Mouse (Mus musculus) megakaryocyte, embryonic 14.5 days (primary cell): ENCODE data around the gene Hspb2. TPM values are rescaled to one million over a fixed set of nuclear protein-coding genes. Genes with fewer than 3 reads are reported as not detected.

Source experiments
- H3K27me3 ChIP-seq: replicated peaks from 2 replicates; pipeline ENCODE3; 2012; ENCODE audit warnings: inconsistent platforms
- H3K36me3 ChIP-seq: replicated peaks from 2 replicates; pipeline ENCODE3; 2012; ENCODE audit warnings: low read length, inconsistent platforms, mixed read lengths
- H3K4me1 ChIP-seq: 2 replicates; pipeline ENCODE4 v1.6.1; 2012; ENCODE audit warnings: inconsistent platforms
- H3K4me3 ChIP-seq: replicated peaks from 2 replicates; pipeline ENCODE3; 2012; ENCODE audit warnings: moderate library complexity, mild to moderate bottlenecking, inconsistent platforms
- H3K9me3 ChIP-seq: 2 replicates; pipeline ENCODE4 v1.6.1; 2012; ENCODE audit warnings: inconsistent platforms
- FLI1 ChIP-seq: IDR thresholded peaks from 2 replicates; pipeline ENCODE4 v1.6.1; 2012; ENCODE audit warnings: low read length, inconsistent platforms, mixed read lengths
- GATA1 ChIP-seq: IDR thresholded peaks from 3 replicates; pipeline ENCODE4 v1.6.1; 2012; ENCODE audit warnings: mixed read lengths, low read length, inconsistent platforms, borderline replicate concordance
- polyA plus RNA-seq: library from polyadenylated mRNA; stranded (reverse); fragments of >175 nt; gene quantifications from 2 replicates; pipeline ENCODE4 v1.2.3, GENCODE M21; 2012; ENCODE audit warnings: low replicate concordance; ENCODE audit not compliant: insufficient read depth

The Hspb2 gene
- polyA plus RNA-seq, 1 experiment, result not detected

DNA sequence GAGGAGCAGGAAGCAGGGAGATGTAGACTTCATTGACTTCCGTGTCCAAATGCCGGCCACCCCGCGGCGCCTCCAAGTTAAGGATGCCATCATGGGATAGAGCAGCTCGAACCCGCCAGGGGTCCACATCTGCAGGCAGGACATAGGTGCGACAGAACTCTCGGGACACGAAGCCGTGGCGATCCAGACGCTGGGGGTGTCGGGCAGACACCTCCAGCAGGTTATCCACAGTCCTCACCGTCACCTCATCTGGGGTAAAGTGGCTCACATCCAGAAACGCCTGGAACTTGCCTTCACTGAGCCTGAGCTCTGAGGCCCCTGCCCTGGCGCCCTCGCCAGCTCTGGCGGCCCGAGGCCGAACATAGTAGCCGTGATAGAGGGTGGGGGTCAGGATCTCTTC lies 831 bp downstream of the Hspb2 start, which contains the start of gene Cryab:
TSS of gene Cryab (plus strand) at position 3 of the 400 bp plus-strand sequence.
- Histone ChIP-seq H3K27me3 (peaks cover 36% of the 10 kb centered on the region), H3K9me3 (no peaks in the 10 kb centered on the region), H3K4me3 (no peak within 1 kb of the TSS), H3K36me3 (no peaks in the 10 kb centered on the region), H3K4me1 (peaks cover 9% of the 10 kb centered on the region)
- no peak for TF ChIP-seq GATA1
- TF ChIP-seq FLI1, result no peak

- Histone ChIP-seq H3K9me3 (no peaks in the 10 kb centered on the region), H3K4me1 (peaks cover 15% of the 10 kb centered on the region), H3K4me3 (no peak overlapping the region), H3K36me3 (no peaks in the 10 kb centered on the region), H3K27me3 (peaks cover 38% of the 10 kb centered on the region)
- TF ChIP-seq FLI1, result no peak
- TF ChIP-seq GATA1, result no peak
Observed at GRCm38 (mm10) chr9:50750706-50751105, 1.4 kb downstream of the Hspb2 start.

- H3K36me3 ChIP-seq, result no peaks in the 10 kb centered on the region
- no peak for TF ChIP-seq GATA1
- no peak for TF ChIP-seq FLI1
- H3K4me3 ChIP-seq, result peak within 1 kb of the TSS; percentile 82
- no peaks in the 10 kb centered on the region for H3K9me3 ChIP-seq
- peaks cover 19% of the 10 kb centered on the region for H3K4me1 ChIP-seq
- peaks cover 9% of the 10 kb centered on the region for H3K27me3 ChIP-seq
Observed at GRCm38 (mm10) chr9:50746214-50746677, 5.9 kb downstream of the Hspb2 start, which contains the start of gene 2310030G06Rik. Gene 2310030G06Rik (minus strand): TSS chr9:50746536.

DNA sequence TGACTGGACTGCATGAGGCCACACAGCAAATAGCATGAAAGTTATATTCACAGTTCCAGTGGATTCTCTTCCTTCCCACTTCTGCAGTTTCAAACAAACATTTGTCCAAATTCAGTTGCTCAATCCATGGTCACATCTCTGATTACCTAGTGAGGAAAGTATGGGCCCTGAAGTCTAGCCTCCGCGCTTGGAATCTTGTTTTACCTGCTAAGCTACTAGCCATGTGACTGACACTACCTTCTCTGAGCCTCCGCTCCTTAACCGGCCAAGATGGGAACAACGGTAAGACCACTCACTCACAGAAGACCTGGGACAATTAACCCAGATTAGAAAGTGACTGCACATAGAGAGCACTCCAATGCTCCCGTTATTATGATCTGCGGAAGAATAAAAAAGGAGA lies 6.3 kb downstream of the Hspb2 start:
- TF ChIP-seq FLI1 (no peak), GATA1 (no peak)
- Histone ChIP-seq H3K4me1 (peaks cover 22% of the 10 kb centered on the region), H3K27me3 (peaks cover 5% of the 10 kb centered on the region), H3K4me3 (peak overlapping the region; percentile 82), H3K9me3 (no peaks in the 10 kb centered on the region), H3K36me3 (no peaks in the 10 kb centered on the region)

GRCm38 (mm10) chr9:50742744-50743143 lies 9.4 kb downstream of the Hspb2 start:
- Histone ChIP-seq H3K4me1 (peaks cover 37% of the 10 kb centered on the region), H3K9me3 (no peaks in the 10 kb centered on the region), H3K27me3 (peaks cover 18% of the 10 kb centered on the region), H3K36me3 (no peaks in the 10 kb centered on the region), H3K4me3 (no peak overlapping the region)
- TF ChIP-seq GATA1, result no peak
- TF ChIP-seq FLI1, result no peak

DNA sequence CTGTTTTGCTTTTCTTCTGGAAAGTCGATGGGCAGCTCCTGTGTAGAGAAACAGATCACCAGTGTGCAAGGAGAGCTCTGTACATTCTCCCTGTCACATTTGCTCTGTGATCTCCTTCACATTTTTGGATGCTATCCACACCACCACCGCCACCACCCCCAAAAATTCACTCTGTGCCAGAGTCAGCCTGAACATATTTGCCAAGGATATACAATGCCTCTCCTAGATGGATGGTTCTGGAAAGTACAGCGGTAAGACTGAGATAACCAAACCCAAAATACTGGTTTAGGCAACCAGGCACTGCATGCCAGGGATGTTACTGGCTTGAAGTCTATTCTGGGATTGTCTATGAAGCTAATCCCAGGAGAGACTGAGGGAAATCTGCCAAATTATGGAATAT lies 9.9 kb downstream of the Hspb2 start:
- Histone ChIP-seq H3K9me3 (no peaks in the 10 kb centered on the region), H3K4me1 (peaks cover 37% of the 10 kb centered on the region), H3K27me3 (peaks cover 21% of the 10 kb centered on the region), H3K36me3 (no peaks in the 10 kb centered on the region), H3K4me3 (no peak overlapping the region)
- TF ChIP-seq GATA1 (no peak), FLI1 (no peak)

DNA sequence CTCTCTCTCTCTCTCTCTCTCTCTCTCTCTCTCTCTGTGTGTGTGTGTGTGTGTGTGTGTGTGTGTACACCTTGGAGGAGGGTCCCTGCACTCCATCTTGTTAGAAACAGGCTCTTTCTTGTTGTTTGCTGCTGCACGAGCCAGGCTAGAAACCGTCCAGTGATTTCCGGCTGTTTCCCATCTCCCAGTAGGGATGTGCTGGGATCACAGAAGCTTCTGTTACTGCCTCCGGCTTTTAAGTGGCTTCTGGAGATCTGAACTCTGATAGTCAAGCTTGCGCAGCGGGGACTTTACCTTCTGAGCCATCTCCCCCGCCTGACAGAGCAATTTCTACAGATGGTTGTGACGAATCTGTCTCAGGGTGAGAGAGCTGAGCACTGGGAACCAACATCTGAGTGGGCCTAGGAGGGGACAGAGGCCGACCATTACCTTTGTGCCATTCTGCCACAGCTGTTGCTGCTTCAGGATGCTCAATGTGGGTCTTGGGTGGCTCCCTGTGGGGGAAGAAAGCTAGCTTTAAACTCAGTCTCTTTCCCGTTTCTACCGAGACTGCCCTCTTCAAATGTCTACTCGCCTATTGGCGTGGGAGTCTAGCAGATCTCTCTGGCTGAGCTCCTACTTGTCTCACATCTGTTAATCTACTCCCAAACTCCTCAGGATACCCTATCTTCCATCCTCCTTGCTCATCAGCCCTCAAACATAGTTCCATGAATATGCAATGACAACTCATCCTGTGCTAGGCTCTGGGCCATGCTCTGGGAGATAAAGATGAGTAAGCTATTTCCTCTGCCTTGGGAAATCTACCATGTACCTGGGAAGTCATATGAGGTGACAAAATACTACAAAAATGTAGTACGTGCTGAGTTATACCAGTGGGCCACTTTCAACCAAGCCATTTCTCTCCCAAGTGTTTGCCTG lies 11.0 kb downstream of the Hspb2 start:
- Histone ChIP-seq H3K9me3 (no peaks in the 10 kb centered on the region), H3K4me3 (no peak overlapping the region)
- TF ChIP-seq GATA1 (no peak), FLI1 (no peak)

DNA sequence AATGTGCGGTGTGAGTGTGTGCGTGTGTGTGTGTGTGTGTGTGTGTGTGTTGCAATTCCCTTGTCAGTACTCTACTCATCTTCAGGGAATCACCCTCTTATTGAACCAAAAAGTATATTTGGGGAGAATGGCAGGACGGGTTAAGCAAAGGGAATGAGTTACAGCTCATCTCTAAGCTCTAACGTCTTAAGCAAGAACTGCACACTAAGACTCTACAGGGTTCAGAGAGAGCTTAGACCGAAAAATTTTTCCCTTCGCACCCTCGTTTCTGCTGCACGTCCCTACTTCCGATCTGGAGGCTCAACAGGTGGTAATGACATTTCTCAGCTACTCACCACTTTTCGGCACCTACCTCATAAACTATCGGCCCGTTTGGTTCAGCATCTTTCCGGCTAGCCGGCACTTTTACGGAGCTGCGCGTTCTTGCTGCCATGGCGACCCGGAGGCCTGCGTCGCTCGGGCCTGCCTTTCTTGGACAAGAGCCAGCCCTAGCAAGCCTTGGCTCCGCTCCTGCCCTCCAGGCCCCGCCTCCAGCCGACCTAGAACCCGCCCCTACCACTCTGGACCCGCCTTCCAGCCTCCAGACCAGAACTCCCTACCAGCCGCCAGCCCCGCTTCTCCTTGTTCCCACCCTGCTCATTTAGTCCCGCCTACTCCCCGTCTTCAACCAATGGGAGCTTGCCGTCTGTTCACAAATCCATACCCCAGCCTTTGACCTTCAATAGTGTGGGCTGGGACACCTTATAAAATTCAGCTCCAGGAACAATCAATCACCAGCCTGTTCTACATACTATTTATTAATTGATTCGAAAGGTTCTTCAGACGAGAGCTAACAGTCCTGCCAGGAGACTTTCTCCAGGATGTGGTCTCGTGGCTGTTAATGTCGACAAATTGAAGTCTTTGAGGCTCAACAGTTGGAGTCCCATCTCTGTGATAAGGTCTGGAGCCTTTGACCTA lies 13.0 kb downstream of the Hspb2 start, which contains the start of gene Dixdc1:
TSS of gene Dixdc1 (minus strand) at position 604 of the 957 bp plus-strand sequence.
- Histone ChIP-seq H3K36me3 (no peaks in the 10 kb centered on the region), H3K4me3 (peak within 1 kb of the TSS; percentile 88), H3K9me3 (no peaks in the 10 kb centered on the region), H3K4me1 (peaks cover 29% of the 10 kb centered on the region), H3K27me3 (peaks cover 19% of the 10 kb centered on the region)
- TF ChIP-seq FLI1 (no peak), GATA1 (no peak)

More for the DNA sequence above, 11.0 kb downstream of the Hspb2 start:
- Histone ChIP-seq H3K27me3 (peaks cover 21% of the 10 kb centered on the region), H3K36me3 (no peaks in the 10 kb centered on the region), H3K4me1 (peaks cover 33% of the 10 kb centered on the region)

DNA sequence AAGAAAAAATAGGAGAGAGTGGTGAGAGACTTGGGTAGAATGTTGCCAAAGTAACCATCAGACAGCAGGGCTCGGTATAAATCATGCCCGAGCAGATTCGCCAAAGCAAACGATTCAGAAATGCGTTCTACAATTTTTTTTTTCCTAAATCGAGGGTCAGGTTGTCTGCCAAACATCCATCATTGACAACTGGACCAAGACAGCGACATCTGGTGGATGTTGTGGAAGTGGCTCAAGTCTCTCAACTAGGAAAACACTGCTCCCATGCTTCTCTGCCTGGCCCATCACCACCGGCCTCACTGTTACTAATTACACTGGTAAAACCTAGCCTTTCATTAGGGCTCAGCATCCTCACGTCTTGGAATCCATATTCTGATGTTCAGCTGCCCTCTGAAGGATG lies 17.2 kb downstream of the Hspb2 start:
- Histone ChIP-seq H3K9me3 (no peaks in the 10 kb centered on the region), H3K4me3 (no peak overlapping the region), H3K27me3 (peaks cover 34% of the 10 kb centered on the region), H3K4me1 (peaks cover 18% of the 10 kb centered on the region), H3K36me3 (no peaks in the 10 kb centered on the region)
- TF ChIP-seq FLI1, result no peak
- no peak for TF ChIP-seq GATA1
